Mouse (Mus musculus): Measurements from ENCODE around the gene Tmem145.
A peak's percentile ranks its signal among the peaks of the same experiment; 100 is the strongest.

The Tmem145 gene

DNA sequence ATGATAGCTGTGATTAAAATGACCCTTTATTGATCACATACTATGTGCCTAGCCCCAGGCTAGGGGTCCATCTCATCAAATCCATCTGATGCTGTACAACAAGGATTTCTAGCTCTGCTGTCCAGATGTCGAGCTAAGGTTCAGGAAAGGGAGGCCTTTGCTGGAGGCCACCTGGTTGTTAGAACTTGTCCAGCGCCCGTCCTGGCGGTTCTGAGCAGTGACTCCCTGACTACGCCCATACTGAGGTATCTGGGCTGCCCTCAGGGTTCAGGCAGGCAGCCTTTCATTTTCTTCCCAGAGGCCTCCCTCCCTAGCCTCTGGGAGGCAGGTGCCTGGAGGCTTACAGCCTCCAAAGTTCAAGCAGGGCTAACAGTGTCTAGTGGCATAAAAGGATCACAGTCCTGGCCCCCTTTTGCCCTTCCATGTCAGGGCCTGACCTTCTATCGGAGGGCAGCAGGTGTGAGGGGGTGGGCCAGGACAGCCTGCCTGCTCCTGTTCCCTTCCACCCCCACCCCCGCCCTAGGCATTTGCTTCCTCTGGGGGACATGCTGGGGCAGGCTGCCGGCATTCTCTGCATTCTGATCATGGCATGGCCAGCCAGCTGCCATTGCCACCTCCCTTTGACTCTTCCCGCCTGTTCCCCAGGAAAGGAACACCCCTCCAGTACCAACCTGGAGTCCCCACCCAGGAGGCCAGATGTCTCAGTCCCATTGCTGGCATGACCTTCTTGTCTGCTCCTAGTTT lies 30.2 kb upstream of the Tmem145 start:
- no peak for DNase-seq

DNA sequence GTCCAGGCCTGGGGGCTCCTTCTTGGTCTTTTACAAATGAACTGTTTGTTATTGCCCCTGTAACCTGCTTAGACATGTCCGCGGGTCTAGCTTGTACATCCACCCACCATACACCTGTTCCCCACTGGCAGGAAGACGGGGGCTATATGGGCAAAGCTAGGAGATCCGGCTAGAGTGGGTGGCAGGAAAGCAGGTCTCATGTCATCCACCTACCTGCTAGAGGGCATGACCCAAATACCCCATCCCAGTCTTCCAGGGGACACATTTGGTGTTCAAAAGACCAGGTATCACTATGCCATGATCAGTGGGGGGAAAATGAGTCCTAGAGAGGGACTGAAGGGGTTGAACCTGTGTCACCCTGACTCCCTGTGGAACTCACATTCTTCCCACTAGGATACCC lies 28.5 kb upstream of the Tmem145 start:
- no peak for DNase-seq

DNA sequence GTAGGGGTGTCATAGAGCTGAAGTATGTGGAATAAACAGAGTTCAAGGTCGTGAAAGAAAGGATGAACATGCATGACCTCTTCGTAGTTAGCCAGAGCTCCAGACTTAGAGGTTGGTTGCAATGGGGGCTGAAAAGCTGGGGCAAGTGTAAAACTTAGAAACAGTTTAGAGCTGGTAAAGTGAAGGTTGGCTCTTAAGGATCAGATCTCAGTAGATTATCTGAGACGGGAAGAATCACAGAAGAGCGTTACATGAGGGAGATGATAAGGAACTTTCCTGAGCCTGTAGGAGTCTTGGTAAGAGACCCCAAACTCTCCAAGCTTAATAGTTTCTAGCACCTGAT lies 27.9 kb upstream of the Tmem145 start:
- no peak for DNase-seq

DNA sequence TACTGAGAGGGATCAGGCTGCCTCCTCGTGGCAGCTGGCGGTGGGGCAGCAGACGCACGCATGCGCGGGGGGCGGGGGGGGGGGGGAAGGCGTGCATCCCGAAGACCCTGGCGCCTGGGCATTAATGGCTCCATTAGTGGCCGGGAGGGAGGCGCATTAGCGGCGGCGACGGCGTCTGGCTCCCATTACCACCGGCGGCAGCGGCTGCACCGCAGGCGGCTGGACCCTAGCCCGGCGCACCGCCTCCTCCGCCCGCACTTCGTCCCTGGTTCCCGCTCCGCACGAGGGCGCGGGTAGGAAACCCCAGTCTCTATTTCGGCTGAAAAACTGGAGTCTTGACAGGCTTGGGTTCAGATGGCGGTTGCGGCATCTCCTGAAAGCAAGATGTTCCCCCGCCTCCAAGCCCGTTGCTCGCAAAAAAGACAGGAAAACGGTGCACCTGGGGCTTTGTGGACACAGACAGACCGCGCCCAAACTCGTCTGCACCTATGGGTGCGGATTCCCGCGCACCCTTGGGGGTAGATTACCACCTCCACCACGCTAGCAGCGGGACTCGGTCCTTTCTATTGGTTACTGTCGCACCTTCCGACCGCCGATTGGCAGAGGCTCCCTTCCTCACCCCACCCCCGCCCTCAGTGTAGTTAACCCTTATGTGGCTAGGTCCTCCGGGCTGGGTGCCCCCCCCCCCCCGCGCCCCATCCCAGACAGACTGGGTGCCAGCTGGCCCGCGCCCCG lies 27.4 kb upstream of the Tmem145 start:
- DNase-seq = peak; percentile 86

DNA sequence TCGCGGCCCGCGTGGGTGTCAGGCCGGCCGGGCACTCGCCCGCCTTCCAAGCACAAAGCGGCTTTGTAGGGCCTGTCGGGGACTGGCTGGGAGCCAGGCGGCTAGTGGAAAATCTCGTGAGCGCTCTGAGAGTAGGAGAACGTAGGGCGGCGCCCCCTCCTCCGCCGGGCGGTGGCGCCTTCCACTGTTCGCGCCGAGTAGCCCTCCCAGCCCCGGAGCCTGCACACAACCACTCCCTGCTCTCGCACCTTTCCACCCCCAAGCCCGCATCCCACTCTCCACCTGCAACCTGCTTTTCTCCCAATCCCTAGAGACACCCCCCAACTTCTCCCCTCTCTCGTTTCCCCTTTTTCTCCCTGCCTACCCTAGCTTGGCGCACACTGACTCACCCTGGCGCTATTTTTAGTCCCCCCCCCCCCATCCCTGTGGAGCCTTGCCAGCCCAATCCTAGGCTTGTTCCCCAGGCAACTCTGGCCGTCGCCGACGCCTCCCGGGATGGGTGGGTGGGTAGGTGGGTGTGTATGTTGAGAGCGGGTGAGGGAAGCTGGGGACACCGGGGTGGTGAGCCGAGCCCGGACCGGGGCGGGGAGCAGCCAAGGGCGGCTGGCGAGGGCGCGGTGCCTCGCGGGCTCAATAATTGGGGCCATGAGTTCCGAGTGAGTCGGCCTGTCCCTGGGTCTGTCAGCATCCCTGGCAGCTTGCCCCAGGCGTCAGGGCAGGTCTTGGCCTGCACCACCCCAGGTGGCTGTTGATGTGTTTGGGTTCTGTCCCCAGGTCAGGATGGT lies 26.6 kb upstream of the Tmem145 start:
- peak; percentile 84 to 87 for DNase-seq

DNA sequence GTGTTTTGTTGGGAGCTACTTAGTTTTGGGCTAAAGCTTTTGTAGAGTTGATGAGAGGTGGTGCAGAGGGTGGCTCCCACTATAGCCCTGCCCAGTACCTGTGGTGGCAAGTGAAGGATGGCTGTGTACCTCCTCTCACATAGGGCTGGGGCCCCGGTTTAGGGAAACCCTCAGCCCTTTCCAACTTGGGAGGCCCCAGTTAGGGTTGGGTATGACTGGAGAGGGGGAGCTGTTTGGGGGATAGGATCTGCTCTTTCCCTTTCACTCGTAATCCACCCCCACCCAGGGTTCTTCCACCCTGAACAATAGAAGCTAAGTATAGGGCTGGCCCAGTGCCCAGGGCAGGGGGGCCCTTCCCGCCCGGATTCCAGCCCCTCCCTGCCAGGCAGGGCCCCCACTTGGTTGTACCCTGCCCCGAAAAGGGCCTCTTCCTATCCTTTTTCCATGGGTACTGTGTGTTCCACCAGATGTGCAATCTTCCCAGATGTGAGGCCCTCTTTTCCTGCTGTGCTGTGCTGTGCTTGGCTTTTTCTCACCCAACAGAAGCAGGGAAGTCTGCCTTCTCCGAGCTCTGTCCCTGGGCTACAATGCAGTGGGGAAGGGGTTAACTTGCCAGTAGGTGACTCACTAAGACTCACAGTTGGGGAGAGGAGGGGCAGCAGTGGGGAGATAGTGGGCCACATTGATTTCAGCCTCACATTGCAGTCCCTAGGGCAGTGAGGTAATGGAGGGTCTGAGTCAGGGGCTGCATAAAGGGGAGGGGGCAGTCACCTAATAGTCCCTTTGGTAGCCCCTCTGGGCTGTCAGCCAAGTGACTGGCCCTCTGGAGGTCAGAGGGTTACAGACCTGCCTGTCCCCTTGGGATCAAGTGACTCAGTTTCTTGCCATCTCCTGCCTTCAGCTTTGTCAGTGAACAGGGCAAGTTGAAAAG lies 25.8 kb upstream of the Tmem145 start:
- no peak for DNase-seq

DNA sequence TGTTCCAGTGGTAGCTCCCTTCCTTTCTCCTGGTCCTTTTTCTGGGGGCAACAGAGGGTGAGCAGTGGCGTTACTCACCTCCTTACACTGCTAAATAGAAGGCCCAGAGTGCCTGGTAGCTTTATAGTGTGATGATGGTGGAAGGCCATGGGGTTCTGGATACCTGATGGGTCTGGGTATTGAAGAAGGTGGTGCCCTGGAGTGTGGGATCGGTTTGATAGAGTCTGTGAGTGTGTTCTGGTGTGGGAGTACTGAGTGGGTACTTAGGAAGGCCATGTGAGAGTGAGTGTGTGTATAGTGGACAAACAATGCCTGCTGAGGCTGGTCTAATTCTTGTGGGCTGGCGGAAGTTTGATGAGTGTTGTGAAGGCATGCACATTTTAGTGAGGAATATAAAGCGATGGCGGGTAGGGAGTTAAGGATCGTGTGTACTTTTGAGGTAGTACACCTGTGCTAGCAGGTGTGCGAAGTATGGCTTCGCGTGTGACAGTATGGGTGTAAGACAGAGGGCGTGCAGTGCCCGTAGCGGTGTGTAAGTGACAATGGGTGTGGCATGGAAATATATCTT lies 24.7 kb upstream of the Tmem145 start:
- no peak for DNase-seq

DNA sequence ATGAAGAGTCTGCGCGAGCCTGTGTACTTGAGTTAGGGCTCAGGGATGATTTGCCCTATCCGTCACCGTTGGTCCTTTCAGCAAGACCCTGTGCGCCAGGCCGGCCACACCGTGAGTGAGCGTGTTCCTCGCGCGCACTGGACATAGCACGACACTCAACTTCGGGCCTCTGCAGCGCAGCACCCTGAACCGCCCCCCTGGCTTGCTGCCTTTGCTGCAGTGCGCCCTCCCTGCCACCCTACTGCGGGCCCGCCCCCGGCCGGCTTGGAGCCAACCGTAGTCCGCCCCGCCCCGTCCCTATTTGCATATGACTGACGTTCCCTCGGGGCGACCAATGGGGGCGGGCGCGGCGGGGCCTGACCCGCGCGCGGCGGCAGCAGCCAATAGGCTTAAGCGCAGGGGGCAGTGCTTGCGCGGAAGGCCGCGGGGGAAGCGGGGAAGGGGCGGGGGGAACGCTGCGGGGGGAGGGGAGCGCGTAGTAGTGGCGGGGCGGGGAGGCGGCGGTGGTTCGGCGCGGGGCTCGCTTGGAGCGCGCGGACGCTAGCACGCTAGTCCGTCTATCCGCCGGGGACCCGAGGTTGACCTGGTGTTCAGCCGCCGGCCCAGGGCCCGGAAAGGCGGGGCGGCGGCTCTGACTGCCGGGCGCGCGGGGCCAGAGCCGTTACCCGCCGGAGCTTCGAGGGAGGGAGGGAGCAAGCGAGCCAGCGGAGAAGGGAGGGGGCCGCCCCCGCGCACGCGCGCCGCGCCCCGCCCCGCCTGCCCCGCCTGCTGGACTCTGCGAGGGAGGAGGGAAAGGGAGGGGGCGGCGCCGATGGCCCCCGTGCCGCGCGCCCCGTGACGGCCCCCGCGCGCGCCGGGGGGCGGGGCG lies 23.9 kb upstream of the Tmem145 start:
- peak; percentile 99 for DNase-seq

DNA sequence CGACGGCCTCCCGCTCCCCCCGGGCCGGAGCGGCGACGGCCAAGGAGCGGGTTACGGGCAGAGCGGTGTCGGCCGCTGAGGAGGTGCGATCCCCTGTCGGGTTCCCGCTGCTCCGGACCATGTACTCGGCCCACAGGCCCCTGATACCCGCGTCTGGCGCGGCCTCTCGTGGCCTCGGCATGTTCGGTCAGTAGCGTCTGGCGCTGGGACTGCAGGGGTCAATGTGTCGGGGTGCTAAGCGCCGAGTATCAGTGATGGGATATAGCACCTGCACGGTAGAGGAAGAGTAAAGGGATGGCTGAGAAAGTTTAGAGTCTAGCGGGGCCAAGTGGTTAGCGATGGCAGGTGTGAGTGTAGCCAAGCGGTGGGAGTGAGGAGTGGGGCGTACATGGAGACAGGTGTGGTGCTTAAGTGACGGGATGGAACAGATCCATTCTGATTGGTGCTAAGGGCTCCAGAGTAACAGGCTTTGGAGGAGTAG lies 23.1 kb upstream of the Tmem145 start:
- peak; percentile 55 to 56 for DNase-seq

DNA sequence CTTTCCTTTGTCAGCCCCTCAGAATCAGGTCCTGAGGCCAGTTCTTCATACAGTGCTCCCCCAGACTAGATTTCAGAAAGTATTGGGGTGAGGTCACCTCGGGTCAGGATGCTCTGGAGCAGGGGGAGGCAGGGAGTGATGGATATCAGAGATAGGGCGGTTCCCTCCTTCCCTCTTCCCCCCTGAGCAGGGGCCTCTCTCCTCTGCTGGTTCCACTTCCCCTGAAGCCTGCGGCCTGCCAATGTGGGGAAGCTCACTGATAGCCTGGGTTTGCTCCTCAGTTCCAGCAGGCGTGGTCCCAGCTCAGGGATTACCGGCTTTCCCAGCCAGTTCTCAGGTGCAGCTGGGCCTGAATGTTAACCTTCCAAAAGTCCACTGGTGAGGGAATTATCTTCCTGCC lies 22.3 kb upstream of the Tmem145 start:
- no peak for DNase-seq

DNA sequence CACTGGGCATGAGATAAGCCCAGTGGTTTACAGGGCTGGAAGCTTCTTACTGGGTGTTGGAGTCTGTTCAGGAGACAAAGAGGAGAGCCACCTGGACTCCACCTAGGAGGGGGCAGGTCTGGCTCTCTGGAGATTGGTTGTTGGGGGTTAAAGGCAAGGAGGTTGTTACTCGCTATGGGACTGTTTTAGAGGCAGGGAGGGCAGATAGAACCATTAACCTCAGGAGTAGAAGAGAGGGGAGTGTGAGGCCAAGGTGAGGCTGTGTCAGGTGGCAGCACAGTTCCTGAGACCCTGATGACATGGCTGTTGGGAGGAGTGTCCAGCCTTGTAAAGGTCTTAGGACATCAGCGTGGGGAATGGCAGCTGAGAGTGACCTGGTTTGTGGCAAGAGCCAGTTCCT lies 21.7 kb upstream of the Tmem145 start:
- no peak for DNase-seq

DNA sequence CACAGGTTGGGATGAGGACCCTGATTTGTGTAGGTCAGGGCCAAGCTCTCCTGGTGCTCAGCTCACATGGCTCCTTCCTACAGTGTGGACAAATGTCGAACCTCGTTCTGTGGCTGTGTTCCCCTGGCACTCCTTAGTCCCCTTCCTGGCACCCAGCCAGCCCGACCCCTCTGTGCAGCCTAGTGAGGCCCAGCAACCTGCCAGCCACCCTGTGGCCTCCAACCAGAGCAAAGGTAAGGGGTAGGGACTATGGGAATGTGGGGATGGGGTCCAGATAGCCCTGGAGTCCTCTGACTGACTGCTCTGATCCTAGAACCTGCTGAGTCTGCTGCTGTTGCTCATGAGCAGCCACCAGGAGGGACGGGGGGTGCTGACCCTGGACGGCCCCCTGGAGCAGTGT lies 21.1 kb upstream of the Tmem145 start:
- no peak for DNase-seq

DNA sequence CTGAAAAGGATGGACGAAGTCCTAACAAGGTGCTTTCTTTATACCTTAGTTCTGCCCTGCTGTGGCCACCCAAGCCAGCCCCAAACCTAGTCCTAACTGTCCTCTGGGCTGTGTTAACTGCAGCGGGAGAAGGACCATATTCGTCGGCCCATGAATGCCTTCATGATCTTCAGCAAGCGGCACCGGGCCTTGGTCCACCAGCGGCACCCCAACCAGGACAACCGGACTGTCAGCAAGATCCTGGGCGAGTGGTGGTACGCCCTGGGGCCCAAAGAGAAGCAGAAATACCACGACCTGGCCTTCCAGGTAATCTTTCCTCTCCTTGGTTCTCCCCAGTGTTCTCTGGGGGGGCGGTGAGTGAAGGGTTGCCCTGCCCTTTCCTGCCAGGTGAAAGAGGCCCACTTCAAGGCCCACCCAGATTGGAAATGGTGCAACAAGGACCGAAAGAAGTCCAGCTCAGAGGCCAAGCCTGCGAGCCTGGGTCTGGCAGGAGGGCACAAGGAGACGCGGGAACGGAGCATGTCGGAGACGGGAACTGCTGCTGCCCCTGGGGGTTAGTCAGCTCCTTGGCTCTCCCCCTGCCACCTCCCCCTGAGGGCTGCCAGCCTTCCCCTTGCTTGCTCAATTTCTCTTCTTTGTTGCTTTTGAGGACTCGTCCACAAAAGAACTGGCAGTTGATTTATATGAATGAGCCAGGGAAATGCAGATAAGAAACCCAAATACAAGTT lies 20.2 kb upstream of the Tmem145 start:
- no peak for DNase-seq

DNA sequence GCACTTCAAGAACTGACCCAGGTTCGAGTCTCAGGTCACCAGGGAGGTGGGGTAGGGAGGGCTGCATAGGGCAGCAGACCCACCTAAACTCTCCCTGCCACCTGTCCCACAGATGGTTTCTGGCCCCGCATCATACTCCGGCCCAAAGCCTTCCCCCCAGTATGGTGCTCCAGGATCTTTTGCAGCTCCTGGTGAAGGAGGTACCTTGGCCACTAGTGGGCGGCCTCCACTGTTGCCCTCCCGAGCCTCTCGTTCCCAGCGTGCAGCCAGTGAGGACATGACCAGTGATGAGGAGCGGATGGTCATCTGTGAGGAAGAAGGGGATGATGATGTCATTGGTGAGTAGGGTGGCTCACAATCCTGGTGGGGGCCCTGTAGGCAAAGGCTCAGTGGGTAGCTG lies 18.9 kb upstream of the Tmem145 start:
- no peak for DNase-seq

DNA sequence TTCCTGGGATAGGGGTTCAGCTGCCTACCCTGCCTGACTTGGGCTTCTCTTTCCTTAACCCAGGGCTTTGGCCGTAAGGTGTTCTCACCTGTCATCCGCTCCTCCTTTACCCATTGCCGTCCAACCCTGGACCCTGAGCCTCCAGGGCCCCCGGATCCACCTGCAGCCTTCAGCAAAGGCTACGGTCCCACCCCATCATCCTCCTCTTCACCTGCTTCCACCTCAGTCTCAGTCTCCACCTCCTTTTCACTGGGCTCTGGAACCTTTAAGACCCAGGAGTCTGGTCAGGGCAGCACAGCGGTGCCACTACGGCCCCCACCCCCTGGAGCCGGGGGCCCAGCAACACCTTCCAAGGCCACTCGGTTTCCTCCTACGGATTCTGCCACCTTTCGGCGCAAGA lies 17.9 kb upstream of the Tmem145 start:
- no peak for DNase-seq

DNA sequence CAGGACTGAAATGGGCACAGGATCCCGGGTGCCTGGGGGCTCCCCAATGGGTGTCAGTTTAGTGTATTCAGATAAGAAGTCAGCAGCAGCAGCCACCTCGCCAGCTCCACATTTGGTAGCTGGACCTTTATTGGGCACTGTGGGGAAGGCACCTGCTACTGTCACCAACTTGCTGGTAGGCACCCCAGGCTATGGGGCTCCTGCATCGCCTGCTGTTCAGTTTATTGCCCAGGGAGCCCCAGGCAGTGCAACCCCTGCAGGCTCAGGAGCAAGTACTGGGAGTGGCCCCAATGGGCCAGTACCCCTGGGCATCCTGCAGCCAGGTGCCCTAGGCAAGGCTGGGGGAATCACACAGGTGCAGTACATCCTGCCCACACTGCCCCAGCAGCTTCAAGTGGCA lies 17.2 kb upstream of the Tmem145 start:
- no peak for DNase-seq

DNA sequence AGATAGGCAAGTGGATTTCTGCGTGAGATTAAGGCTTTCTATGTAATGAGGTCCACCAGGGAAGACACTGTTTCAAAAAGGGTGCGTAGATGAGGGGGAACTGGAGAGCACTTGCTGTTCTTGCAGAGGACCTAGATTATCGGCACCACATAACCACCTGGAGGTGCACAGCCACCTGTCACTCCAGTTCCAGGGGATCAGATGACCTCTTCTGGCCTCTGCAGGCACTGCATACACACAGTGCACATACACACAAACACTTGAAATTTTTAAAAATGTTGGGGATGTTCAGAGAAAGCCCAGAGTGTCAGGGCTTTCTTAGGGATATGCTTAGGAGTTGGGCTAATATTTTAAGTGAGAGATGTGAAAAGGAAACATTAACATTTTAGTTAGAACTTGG lies 16.0 kb upstream of the Tmem145 start:
- no peak for DNase-seq

DNA sequence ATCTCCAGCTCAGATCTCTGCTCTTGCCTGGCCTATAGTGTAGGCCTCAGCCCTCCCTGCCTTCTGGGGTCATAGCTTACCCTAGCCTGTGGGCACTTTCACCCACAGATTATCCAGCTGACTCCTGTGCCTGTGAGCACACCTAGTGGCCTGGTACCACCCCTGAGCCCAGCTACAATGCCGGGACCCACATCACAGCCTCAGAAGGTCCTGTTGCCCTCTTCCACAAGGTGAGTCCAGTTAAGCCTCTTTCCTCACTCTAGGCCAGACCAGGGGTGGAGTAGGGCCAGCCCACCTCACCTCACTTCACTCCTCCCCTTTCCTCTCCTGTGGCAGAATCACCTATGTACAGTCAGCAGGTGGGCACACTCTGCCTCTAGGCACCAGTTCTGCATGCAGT lies 15.4 kb upstream of the Tmem145 start:
- no peak for DNase-seq

DNA sequence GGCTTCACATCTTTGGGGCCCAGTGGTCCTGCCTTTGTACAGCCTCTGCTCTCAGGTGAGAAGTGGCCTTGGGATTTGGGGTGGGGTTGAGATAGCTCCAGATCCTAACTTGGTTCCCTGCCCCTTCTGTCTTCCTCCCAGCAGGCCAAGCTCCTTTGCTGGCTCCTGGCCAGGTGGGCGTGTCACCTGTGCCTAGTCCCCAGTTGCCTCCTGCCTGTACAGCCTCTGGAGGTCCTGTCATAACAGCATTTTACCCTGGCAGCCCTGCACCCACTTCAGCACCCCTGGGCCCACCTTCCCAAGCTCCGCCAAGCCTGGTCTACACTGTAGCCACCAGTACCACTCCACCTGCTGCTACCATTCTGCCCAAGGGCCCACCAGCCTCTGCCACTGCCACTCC lies 15.0 kb upstream of the Tmem145 start:
- DNase-seq = no peak

DNA sequence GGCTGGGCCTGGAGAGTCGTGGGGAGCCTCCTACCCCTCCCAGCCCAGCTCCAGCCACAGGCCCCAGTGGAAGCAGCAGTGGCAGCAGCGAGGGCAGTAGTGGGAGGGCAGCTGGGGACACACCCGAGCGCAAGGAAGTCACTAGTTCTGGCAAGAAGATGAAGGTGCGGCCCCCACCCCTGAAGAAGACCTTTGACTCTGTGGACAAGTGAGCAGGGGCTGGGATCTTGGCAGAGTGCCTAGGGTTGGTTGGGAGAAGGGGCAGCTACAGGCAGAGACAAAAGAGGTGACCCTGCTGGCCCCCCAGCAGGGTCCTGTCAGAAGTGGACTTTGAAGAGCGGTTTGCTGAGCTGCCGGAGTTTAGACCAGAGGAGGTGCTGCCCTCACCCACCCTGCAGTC lies 13.8 kb upstream of the Tmem145 start:
- DNase-seq = no peak
